Mouse (Mus musculus) bone marrow, adult 2 months (tissue): ENCODE results near the gene Topaz1. TPM values are rescaled to one million over a fixed set of nuclear protein-coding genes. Genes with fewer than 3 reads are reported as not detected.

Experiments used
- H3K27ac ChIP-seq: fragments of 200-500 bp; 2 replicates; pipeline ENCODE4 v1.5.1; 2012; ENCODE audit warnings: low read depth, mild to moderate bottlenecking, control low read depth, inconsistent platforms, low read length; ENCODE audit not compliant: control insufficient read depth, poor library complexity, insufficient read depth
- H3K4me1 ChIP-seq: fragments of 200-500 bp; 2 replicates; pipeline ENCODE4 v1.6.1; 2011; ENCODE audit warnings: low read length; ENCODE audit not compliant: control insufficient read depth, insufficient read depth
- H3K4me3 ChIP-seq: fragments of 200-500 bp; replicated peaks from 2 replicates; pipeline ENCODE3; 2011; ENCODE audit warnings: mild to moderate bottlenecking, low read depth, low read length, control low read depth; ENCODE audit not compliant: control insufficient read depth
- CTCF ChIP-seq: fragments of 200-500 bp; IDR thresholded peaks from 2 replicates; pipeline ENCODE4 v1.5.1; 2011; ENCODE audit warnings: low read length, control low read depth; ENCODE audit not compliant: control insufficient read depth, insufficient read depth
- POLR2A ChIP-seq: fragments of 200-500 bp; IDR thresholded peaks from 2 replicates; pipeline ENCODE4 v1.6.1; 2011; ENCODE audit warnings: low read depth, mild to moderate bottlenecking, control low read depth, low read length, borderline replicate concordance; ENCODE audit not compliant: control insufficient read depth
- WGBS: fragments of 180-500 bp; shearing (Covaris S2); methylation state at CpG from one replicate; pipeline ENCODE4 v1.1.7; 2018; 5-methylcytosine and 5-hydroxymethylcytosine counted together
- polyA plus RNA-seq: library from polyadenylated mRNA; stranded (reverse); fragments of >200 nt; gene quantifications from 2 replicates; pipeline ENCODE4 v1.2.4, GENCODE M21; 2011; ENCODE audit warnings: low replicate concordance; ENCODE audit not compliant: missing spikeins, insufficient read depth, insufficient read length

Topaz1 gene
- polyA plus RNA-seq, 1 experiment = not detected

DNA sequence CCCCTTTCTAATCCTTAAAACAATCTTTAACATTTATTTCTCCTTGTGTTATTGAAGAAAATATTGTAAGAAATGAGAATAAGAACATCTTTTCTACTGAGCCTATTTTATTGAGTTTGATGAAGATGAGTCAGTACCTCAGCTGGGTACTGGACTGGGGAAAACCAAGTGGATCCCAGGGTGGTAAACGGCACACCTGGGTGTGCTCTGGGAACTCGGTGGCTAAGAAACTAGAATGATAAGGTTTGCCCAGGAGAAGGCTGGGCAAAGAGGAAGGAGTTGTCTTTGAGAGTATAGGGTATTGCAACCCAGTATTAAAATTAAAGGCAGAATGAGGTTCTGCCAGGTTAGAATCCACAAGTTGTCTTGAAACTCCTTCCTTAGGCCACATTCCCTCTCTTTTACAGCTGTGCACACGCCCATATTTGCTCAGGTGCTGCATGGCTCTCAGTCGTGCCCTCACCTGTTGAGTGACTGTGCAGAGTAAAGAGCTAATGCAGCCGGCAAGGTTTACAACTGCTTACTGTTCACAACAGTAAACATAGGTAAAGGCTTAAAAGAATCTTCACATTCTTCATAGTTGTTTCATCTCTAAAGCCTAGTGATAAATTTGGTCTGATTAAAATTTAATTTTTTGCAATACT is 76.3 kb downstream of the Topaz1 start:
- no peak for TF ChIP-seq CTCF
- TF ChIP-seq POLR2A = no peak
- H3K4me3 ChIP-seq = no peak overlapping the region
- no peak overlapping the region for H3K27ac ChIP-seq
- H3K4me1 ChIP-seq = no peaks in the 10 kb centered on the region; the same call in 1 of the 2 replicates
- WGBS = 87% methylated on average over 5 of the region's 5 CpGs

DNA sequence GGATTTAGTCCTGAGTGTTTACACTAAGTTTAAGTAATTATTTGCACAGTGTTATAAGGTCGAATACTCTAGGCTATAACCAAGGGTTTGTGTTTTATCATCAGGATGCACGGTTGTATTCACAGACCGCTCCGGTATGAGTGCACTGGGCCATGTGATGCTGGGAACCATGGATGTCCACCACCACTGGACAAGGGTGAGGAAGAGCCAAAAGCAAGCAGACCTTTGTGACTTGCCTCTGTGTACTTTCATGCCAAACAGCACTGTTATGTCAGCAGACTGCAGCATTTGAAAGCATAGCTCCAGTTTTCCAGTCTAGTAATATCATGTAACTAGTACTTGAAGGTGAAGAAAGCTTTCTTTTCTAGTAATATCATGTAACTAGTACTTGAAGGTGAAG is 79.6 kb downstream of the Topaz1 start:
- WGBS = 87% methylated on average over 4 of the region's 4 CpGs
- H3K27ac ChIP-seq = no peak overlapping the region
- no peak overlapping the region for H3K4me3 ChIP-seq
- no peaks in the 10 kb centered on the region; the same call in 1 of the 2 replicates for H3K4me1 ChIP-seq
- TF ChIP-seq CTCF (no peak), POLR2A (no peak)

DNA sequence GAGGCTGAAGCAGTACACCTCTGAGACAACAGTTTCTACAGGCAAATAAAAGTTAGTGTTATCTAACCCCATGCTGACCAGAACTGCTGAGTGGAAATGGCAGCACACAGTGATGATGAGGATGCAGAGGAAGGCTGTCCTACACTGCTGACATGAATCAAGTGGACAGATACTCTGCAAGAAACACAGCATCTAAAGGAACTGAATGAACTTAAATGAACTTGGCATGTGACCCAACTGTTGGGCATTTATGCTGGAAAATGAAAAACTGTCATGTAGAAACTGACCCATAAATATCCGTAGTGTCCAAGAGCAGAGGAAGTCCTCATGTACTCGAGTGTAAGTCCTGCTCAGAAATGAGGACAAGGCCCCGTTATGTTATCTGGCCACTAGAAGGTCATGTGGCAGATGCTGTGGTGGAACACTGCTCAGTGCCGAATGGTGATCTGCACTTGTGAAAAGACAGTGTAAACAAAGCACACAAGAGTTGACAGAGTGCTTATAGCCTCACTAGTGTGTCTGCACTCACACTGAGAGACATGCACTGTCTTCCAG is 82.8 kb downstream of the Topaz1 start:
- H3K4me3 ChIP-seq = no peak overlapping the region
- TF ChIP-seq CTCF = no peak
- no peak for TF ChIP-seq POLR2A
- H3K27ac ChIP-seq = no peak overlapping the region
- H3K4me1 ChIP-seq = no peaks in the 10 kb centered on the region; the same call in 1 of the 2 replicates
- WGBS = 78% methylated on average over 4 of the region's 4 CpGs

DNA sequence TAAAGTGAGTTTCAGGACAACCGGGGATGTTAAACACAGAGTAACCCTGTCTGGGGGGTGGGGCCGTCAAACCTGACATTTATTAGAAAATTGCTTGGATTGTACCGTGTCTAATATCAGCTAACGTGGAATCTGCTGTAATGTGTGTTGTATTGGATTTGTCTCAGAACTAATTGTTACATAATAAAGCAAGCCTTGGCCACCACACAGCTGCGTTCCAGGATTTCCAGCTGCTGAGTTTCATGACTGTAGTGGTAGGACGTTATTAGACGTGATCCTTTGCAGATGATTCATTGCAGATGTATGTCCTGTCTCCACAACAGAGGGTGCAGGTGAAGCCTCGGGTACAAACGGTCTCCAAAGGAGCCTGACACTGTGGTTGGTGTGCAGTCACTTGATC is 89.0 kb downstream of the Topaz1 start:
- no peak for TF ChIP-seq POLR2A
- no peak for TF ChIP-seq CTCF
- WGBS = 85% methylated on average over 9 of the region's 9 CpGs
- H3K27ac ChIP-seq = no peak overlapping the region

DNA sequence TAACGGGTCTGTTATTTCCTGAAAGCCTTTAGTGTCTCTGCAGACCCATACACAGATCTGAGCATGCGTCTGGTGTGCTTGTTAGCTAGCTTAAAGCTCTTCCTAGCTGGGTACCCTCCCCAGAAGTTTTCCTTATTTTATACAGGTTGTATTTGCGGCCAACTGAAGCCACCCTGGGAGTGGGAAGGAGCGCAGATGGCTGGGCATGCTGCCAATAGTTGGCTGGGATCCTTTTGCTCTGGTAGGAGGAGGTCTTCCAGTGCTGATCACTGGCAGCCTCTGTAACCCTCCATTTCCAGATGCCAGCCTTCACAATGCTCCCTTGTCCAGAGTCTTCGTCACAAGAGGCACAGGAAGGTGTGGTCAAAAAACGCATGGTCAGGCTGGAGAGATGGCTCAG is 89.6 kb downstream of the Topaz1 start:
- no peak overlapping the region for H3K4me3 ChIP-seq
- WGBS = 80% methylated on average over 6 of the region's 6 CpGs
- TF ChIP-seq CTCF = no peak
- TF ChIP-seq POLR2A = no peak
- no peak overlapping the region for H3K27ac ChIP-seq
- no peaks in the 10 kb centered on the region for H3K4me1 ChIP-seq

More for the DNA sequence above, 89.0 kb downstream of the Topaz1 start:
- no peaks in the 10 kb centered on the region for H3K4me1 ChIP-seq
- H3K4me3 ChIP-seq = no peak overlapping the region

DNA sequence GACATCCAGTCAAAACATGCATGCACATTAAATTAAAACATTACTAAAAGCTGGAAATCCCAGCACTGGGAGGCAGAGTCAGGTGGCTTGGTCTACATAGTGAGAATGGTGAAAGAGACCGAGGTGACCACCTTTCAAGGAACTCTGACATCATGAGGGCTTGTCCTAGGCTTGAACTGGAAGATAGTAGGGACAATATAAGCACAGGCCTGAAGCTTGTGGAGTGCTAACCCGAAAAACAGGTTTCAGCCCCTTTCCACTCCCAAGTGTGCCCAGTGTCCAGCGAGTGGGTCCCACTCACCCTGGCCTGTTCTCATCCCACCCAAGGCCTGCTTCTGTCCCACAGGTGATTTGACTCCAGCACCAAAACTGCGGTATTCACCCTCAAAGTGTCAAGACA is 90.1 kb downstream of the Topaz1 start:
- no peak overlapping the region for H3K27ac ChIP-seq
- H3K4me3 ChIP-seq = no peak overlapping the region
- WGBS = 90% methylated on average over 4 of the region's 4 CpGs
- no peak for TF ChIP-seq POLR2A
- no peak for TF ChIP-seq CTCF
- H3K4me1 ChIP-seq = no peaks in the 10 kb centered on the region

DNA sequence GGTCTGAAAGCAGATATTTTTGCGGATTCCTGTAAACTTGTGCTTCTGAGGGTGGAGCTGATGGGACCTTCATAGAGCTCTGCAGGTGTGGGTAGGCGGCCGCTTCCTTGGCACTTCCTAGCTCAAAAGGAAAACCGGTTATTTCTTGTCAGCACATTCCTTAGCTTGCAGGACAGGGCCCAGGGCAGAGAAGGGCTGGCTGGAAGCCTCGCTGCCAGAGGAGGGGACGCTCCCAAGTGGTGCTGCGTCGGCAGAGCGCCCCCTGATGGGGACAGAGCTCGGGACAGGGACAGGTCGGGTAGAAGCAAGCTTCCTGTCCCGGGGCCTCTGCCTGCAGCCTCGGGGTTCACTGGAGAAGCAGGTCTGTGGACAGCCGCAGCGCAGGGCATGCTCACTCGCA is 90.5 kb downstream of the Topaz1 start:
- Histone ChIP-seq H3K4me1 (no peaks in the 10 kb centered on the region), H3K27ac (no peak overlapping the region), H3K4me3 (no peak overlapping the region)
- 64% methylated on average over 16 of the region's 16 CpGs for WGBS
- TF ChIP-seq CTCF (no peak), POLR2A (no peak)

DNA sequence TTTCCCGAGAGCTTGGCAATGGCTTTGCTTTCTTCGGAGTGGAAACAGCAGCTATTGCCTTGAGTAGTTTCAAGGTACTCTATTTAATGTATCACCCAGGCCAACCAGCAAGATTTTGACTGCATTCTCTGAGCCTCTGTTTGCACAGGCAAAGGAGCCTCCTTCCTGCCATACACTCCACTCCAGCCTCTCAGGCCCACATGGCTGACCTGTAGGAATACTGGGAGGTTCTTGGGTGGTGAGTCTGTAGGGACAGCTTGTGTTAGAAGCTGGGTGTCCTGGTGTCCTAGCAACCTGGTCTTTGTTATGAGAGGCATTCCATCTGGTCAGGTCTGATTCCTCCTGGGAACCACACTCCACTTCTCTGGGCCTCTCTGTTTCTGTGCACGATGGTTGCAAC is 96.6 kb downstream of the Topaz1 start, which contains the start of gene Gm35549:
Gm35549 (minus strand) TSS at position 276 of the 400 bp plus-strand sequence.
- H3K4me1 ChIP-seq = no peaks in the 10 kb centered on the region
- TF ChIP-seq CTCF (no peak), POLR2A (no peak)
- no peak within 1 kb of the TSS for H3K4me3 ChIP-seq
- H3K27ac ChIP-seq = no peak within 1 kb of the TSS
- WGBS = 79% methylated on average over 3 of the region's 3 CpGs

DNA sequence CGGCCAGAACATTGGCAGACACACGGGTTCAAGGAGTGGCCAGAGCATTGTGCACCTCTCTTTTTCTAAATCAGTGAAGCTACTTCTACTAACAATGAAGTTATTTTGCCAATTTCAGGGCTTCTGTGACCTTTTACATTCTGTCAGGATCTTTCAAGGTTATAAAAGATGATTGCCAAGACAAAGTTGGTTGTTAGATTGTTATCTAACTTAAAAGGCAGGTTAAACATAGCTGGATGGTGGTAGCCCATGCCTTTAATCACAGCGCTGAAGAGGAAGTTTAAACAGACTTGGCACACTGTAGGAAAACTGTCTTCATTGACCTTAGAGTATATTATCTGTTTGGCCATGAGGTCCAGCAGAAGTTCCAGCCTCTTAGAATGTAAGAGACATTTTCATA is 98.5 kb downstream of the Topaz1 start:
- Histone ChIP-seq H3K4me3 (no peak overlapping the region), H3K27ac (no peak overlapping the region), H3K4me1 (no peaks in the 10 kb centered on the region)
- 75% methylated on average over 3 of the region's 3 CpGs for WGBS
- no peak for TF ChIP-seq POLR2A
